Mouse (Mus musculus): Measurements from ENCODE around the gene Mob3b.
"Not testable (repeated sequence)": the region's sequence is repeated elsewhere in the genome, so short reads cannot be mapped to it uniquely, and the experiment has no call there.

The Mob3b gene

GRCm38 (mm10) chr4:34966336-34966957 is 190.8 kb downstream of the Mob3b start:
- DNase-seq (ENCODE audit: low spot score), result no peak

DNA sequence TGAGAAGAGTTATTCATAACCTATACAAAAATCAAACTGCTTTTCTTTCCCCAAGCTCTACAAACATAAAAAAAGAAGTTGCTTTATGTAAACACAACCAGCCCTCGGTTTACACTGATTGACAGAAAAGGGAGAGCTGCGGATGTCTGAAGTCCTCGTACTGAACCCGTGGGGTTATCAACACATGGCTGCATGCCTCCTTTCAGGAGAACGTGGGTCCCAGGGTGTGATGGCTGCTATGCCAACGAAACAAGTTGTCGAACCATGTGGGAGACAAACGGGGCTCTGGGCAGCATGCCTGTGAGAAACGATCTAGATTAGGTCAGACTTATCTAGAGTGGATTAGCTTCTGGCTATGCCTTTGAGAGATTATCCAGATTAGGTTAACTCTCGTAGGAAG is 192.4 kb downstream of the Mob3b start:
- DNase-seq (ENCODE audit: low spot score), result no peak

- no peak for DNase-seq (ENCODE audit: low spot score)
These were observed 193.3 kb downstream of the Mob3b start for GRCm38 (mm10) chr4:34963999-34964398.

- no peak for DNase-seq (ENCODE audit: low spot score)
These were observed 196.3 kb downstream of the Mob3b start for GRCm38 (mm10) chr4:34960781-34961560.

DNA sequence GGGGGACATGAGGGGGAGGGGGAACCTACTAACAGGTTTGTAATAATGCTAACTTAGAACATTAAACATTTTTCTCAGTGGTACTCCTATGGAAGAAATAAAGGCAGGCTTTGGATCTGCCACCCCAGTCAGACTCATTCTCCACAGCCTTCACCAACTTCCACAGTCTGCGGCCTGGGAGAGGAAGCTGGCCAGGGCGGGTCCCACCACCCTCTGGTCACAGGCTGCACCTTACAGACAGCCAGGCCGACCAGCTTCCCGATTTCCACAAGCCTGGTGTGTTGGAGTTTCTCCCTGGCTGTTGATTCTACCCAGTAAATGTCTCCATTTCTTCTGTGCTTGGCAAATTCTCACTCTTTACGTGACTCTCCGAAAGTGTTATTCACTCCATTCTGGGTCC is 197.8 kb downstream of the Mob3b start:
- no peak for DNase-seq (ENCODE audit: low spot score)

DNA sequence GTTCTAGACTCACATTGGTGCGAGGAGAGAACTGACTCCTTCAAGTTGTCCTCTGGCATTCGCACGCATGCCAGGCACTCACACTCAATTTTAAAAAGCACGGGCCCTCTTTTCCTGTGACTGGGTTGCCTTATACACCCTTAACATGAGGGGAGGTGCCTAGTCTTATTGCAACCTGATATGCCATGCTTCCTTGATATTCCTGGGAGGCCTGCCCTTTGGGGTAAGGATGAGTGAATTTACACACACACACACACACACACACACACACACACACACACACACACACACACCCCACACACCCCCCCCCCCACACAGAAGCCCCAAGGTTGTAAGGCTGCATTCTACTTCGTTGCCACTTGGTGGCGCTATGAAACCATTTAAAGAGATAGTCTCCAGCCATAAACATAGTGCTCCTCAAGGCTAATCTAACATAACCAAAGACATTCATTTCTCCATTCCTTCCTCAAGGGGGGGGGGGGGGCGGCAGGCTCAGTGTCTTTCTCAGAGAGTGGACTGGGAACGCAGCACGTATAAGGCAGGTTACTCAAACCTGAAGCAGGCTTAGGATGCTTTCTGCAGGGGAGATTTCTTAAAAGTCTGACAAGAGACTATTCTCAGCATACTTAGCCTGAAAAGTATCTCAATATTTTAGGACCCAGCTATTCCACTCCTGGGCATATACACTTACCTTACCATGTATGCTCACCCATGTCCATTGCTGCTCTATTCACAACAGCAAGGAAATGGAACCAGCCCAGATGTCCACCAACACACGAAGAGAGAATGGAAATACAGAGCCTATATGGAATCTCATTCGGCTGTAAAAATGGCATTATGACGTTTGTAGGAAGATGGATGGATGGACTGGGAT is 198.9 kb downstream of the Mob3b start:
- no peak for DNase-seq (ENCODE audit: low spot score)

DNA sequence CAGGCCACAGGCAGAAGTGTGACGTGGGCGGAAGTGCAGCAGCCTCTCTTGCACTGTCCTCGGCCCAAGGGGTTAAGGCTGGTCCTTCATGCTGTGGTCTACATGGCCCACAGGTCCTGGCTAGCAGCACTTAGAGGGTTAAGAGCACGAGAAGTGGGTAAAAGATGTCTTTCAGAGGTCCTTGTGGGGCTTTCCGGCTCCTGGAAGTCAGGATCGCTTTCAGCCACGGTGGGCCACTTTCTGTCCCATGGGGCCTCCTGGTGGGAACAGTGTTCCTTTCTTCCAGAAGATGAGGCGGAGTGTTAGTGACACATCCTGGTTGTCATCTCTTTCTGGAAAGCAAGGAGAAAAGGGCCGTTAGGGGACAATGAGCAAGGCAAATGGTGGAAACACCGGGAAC is 203.6 kb downstream of the Mob3b start:
- DNase-seq (ENCODE audit: low spot score), result no peak

- DNase-seq (ENCODE audit: low spot score), result no peak
These were observed 210.1 kb downstream of the Mob3b start for GRCm38 (mm10) chr4:34947181-34947580.

DNA sequence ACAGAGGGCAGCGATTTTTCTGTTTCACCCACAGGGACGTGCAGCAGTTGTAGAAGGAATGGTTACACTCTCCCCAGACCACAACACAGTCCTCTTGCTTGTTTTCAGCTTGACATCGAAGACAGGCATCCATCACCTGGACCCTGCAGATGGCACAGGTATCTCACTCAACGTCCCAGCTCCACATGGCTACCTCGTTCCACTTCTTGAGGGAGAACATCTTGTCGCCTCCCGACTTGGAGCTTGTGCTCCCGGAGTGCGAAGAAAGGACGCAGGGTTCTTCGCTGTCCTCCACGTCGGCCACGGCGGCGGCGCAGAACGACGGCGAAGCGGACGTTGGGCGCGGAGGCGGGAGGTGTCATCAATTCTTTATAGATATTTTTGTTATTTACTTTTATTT is 216.2 kb downstream of the Mob3b start:
- no peak for DNase-seq (ENCODE audit: low spot score)

DNA sequence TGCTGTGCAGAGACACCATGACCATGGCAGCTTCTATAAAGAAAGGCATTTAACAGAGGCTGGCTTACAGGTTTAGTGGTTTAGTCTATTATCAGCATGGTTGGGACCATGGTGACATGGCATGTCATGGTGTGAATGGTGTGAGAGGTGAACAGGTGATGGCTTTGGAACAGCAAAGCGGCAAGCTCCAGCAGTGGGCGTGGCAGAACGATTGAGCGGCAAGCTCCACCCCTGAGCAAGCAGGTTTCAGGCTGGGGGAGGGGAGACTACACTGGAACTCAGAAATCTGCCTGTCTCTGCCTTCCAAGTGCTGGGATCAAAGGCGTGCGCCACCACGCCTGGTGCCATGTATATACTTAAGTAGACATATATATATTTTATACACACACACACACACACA is 228.9 kb downstream of the Mob3b start:
- not testable (repeated sequence) for DNase-seq (ENCODE audit: low spot score)

- peak; percentile 60 for DNase-seq (ENCODE audit: low spot score)
These were observed 235.0 kb downstream of the Mob3b start for GRCm38 (mm10) chr4:34922177-34922870.

DNA sequence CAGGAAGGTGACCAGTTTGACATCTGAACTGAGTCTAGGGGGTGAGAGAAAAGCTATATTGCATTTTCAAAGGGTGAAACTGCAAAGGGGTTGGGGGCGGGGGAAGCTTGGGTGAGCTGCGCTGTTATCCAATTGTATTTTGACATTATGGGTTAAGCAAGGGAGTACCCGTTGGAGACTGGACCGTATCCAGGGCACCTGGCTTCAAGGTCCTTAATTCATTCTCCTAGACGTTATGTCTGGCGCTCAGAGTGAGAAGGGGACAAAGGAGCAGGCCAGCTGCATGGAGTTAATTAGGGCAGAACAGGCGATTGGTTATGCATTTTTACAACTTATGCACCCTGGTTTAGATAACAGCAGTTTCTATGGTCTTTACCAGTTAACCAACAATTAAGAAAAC is 239.9 kb downstream of the Mob3b start:
- DNase-seq (ENCODE audit: low spot score), result no peak

GRCm38 (mm10) chr4:34912171-34912570 is 245.1 kb downstream of the Mob3b start:
- no peak for DNase-seq (ENCODE audit: low spot score)

DNA sequence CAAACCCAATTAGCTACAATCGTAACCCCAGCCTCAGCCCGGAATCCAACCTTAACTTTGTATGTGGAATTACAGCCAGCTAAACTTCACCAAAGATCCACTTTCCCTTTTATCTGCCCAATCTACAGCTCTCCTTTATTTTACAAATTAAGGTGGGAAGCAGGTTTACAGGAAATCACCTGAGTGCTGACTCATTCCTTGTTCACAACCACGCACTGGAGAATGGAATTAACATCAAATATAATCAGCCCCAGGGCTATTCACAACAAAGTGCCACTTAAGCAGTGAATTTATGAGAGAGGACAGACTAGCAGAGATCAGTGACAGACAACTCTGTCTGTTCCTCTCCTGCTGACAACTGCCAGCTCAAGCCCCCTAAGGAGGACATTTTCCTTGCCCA is 245.9 kb downstream of the Mob3b start:
- no peak for DNase-seq (ENCODE audit: low spot score)

DNA sequence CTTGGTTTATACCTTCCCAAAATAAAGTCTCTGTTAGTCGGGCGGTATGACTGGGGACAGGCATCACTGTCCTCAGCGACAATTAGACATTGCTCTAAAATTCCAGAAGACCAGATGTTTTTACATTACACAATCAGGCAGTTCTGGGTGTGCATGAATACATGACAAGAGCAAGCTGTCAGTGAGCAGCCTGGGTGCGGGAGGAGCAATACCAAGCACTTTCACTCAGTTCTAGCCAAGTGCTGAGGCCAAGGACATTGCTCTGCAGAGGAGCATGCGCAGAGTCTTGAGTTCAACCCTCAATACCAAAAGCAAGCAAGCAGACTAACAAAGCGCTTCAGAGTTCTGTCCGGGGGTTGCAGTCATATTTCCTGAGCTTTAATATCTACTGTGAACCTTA is 249.2 kb downstream of the Mob3b start:
- no peak for DNase-seq (ENCODE audit: low spot score)

- no peak for DNase-seq (ENCODE audit: low spot score)
These were observed 250.3 kb downstream of the Mob3b start for GRCm38 (mm10) chr4:34907026-34907425.

DNA sequence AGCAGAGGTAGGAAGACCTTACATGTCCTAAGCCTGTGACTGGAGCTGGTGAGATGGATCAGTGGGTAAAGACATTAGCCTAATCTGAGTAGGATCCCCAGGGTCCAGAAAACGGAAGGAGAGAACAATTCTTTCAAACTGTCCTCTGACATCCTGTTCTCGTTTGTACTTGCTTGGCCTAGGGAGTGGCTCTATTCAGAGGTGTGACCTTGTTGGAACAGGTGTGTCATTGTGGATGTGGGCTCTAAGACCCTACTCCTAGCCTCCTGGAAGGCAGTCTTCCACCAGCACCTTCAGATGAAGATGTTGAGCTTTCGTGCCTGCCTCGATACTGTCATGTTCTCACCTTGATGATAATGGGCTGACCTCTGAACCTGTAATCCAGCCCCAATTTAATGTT is 251.1 kb downstream of the Mob3b start:
- no peak for DNase-seq (ENCODE audit: low spot score)

DNA sequence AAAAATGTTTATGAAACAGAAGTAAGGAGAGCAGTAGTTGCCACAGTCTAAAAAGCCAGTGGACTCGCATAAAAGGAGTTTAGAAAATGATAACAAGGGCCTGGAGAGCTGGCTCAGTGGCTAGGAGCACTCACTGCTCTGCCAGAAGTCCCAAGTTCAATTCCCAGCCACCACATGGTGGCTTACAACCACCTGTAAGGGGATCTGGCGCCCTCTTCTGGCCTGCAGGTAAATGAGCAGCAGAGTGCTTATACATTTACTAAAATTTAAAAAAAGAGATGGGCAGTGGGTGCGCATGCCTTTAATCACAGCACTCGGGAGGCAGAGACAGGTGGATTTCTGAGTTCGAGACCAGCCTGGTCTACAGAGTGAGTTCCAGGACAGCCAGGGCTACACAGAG is 251.9 kb downstream of the Mob3b start:
- DNase-seq (ENCODE audit: low spot score), result no peak

DNA sequence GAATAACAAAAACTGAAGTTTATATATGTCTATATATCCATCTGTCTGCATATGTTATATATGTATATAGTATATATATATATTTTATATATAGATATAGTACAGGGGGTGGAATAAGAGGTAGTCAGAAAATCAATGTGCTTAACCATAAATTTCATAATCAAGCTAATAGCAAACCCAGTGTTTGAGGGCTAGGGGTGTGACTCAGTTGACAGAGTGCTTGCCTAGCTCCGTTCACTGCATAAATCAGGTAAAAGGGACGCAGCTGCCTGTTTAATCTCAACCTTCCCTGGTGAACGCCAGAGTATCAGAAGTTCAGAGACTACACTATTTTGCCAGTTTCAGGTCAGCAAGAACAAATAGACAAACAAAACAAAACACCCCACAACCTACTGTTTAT is 255.7 kb downstream of the Mob3b start:
- not testable (repeated sequence) for DNase-seq (ENCODE audit: low spot score)

DNA sequence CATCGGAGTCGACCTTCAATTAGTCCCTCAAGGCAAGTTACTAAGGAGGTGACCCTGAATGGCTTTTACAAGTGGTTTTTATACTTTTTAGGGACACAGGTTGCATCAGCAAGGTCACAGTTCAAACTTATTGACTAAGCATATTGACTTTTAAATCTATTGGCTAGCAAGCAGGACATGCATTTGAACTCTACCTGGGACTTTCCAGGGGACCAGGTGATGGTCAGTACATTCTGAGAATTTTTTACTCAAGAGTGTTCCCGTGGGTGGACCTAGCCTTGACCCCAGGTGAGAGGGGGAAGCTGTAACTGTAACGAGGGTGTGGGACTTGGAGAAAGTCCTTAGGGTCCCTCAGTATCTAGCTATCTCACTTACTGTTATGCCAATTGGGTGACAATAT is 256.1 kb downstream of the Mob3b start:
- no peak for DNase-seq (ENCODE audit: low spot score)

DNA sequence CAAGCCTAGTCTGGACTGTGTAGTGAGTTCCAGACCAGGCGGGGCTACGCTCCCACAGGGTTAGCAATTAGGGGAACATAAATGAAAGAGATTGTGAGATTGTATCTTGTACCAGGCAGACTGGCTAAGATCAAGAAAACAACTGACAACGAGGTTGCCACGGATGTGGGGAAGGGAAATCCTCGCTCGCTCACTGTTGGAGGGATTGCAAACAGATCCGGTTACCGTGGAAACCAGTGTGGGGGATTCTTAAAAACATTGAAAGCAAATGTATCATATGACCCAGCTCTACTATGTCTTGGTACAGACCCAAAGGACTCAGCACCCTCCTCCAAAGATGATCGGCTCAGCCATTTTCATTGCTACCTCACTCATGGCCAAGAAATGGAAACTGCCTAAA is 257.1 kb downstream of the Mob3b start:
- peak; percentile 25 for DNase-seq (ENCODE audit: low spot score)

GRCm38 (mm10) chr4:34899322-34899721 is 258.0 kb downstream of the Mob3b start:
- no peak for DNase-seq (ENCODE audit: low spot score)
